Mouse (Mus musculus): ENCODE data around the gene Dock4. TPM values are rescaled to one million over a fixed set of nuclear protein-coding genes. Genes with fewer than 3 reads are reported as not detected.
A peak's percentile ranks its signal among the peaks of the same experiment; 100 is the strongest.

Dock4 gene
- total RNA-seq, 2 experiments from 2014 or later, result 11.2 to 11.7 TPM

GRCm38 (mm10) chr12:40796813-40797491, 351.2 kb downstream of the Dock4 start:
- intact Hi-C loops (cut with DNase I), result no loop called here

GRCm38 (mm10) chr12:40797561-40798343, 352.0 kb downstream of the Dock4 start:
- intact Hi-C loops (cut with DNase I), result no loop called here
- DNase-seq, result no peak

More at GRCm38 (mm10) chr12:40796813-40797491, 351.2 kb downstream of the Dock4 start:
- DNase-seq, result no peak

- no peak for DNase-seq
- intact Hi-C loops (cut with DNase I), result no loop called here
These were observed 352.7 kb downstream of the Dock4 start for GRCm38 (mm10) chr12:40798344-40799017.

- intact Hi-C loops (cut with DNase I), result no loop called here
These were observed 355.7 kb downstream of the Dock4 start for GRCm38 (mm10) chr12:40801456-40801855.

GRCm38 (mm10) chr12:40805257-40805656, 359.5 kb downstream of the Dock4 start:
- intact Hi-C loops (cut with DNase I), result no loop called here
- no peak for DNase-seq

More at GRCm38 (mm10) chr12:40801456-40801855, 355.7 kb downstream of the Dock4 start:
- DNase-seq, result no peak

GRCm38 (mm10) chr12:40807916-40808315, 362.2 kb downstream of the Dock4 start:
- intact Hi-C loops (cut with DNase I), result no loop called here
- no peak for DNase-seq

GRCm38 (mm10) chr12:40813474-40813873, 367.7 kb downstream of the Dock4 start:
- intact Hi-C loops (cut with DNase I), result no loop called here

GRCm38 (mm10) chr12:40814659-40815363, 369.1 kb downstream of the Dock4 start:
- intact Hi-C loops (cut with DNase I), result no loop called here
- no peak for DNase-seq

More at GRCm38 (mm10) chr12:40813474-40813873, 367.7 kb downstream of the Dock4 start:
- DNase-seq, result no peak

GRCm38 (mm10) chr12:40818046-40818708, 372.4 kb downstream of the Dock4 start:
- DNase-seq, result no peak
- intact Hi-C loops (cut with DNase I), result no loop called here

GRCm38 (mm10) chr12:40823631-40824030, 377.9 kb downstream of the Dock4 start:
- no peak for DNase-seq
- intact Hi-C loops (cut with DNase I), result loop anchor here (2.0 to 10.0 kb wide), 2 partner anchors 567 to 739 kb away; no protein-coding TSS in a partner anchor

GRCm38 (mm10) chr12:40824251-40824650, 378.5 kb downstream of the Dock4 start:
- intact Hi-C loops (cut with DNase I), result loop anchor here (2.0 to 10.0 kb wide), 2 partner anchors 567 to 739 kb away; no protein-coding TSS in a partner anchor
- DNase-seq, result no peak

- intact Hi-C loops (cut with DNase I), result loop anchor here (2.0 to 10.0 kb wide), 2 partner anchors 569 to 741 kb away; no protein-coding TSS in a partner anchor
- no peak for DNase-seq
These were observed 380.2 kb downstream of the Dock4 start for GRCm38 (mm10) chr12:40825935-40826460.

- DNase-seq, result no peak
- intact Hi-C loops (cut with DNase I), result loop anchor here (10.0 kb wide), 1 partner anchor 742 kb away; no protein-coding TSS in a partner anchor
These were observed 380.7 kb downstream of the Dock4 start for GRCm38 (mm10) chr12:40826491-40826890.

GRCm38 (mm10) chr12:40828025-40828424, 382.3 kb downstream of the Dock4 start:
- intact Hi-C loops (cut with DNase I), result loop anchor here (10.0 kb wide), 1 partner anchor 743 kb away; no protein-coding TSS in a partner anchor
- no peak for DNase-seq

GRCm38 (mm10) chr12:40829269-40829668, 383.5 kb downstream of the Dock4 start:
- no peak for DNase-seq
- intact Hi-C loops (cut with DNase I), result loop anchor here (10.0 kb wide), 1 partner anchor 744 kb away; no protein-coding TSS in a partner anchor

- no peak for DNase-seq
- intact Hi-C loops (cut with DNase I), result no loop called here
These were observed 386.4 kb downstream of the Dock4 start for GRCm38 (mm10) chr12:40832157-40832556.

- intact Hi-C loops (cut with DNase I), result loop anchor here (2.0 kb wide), 2 partner anchors 260 to 650 kb away; partner anchors contain the start of gene Lrrn3
- DNase-seq, result no peak
These were observed 391.2 kb downstream of the Dock4 start for GRCm38 (mm10) chr12:40836924-40837323.

GRCm38 (mm10) chr12:40837597-40838337, 392.0 kb downstream of the Dock4 start:
- intact Hi-C loops (cut with DNase I), result loop anchor here (2.0 kb wide), 2 partner anchors 259 to 649 kb away; partner anchors contain the start of gene Lrrn3
- DNase-seq, result peak; percentile 62 to 77

Data from heart, postnatal 36 days (tissue).